Mouse (Mus musculus) liver, embryonic 12.5 days (tissue): Measurements from ENCODE around the gene Foxi3. TPM values are rescaled to one million over a fixed set of nuclear protein-coding genes. Genes with fewer than 3 reads are reported as not detected.

Experiments used
- ATAC-seq: fragments of 200-750 bp; cut with Nextera tagmentation; 2 replicates; pipeline ENCODE4 v1.8.0; 2017; ENCODE audit warnings: moderate number of reproducible peaks, mild to moderate bottlenecking, moderate library complexity
- H3K27ac ChIP-seq: fragments of 300-500 bp; sonication (generic); 2 replicates; pipeline ENCODE4 v1.5.1; 2016; ENCODE audit warnings: mild to moderate bottlenecking
- H3K27me3 ChIP-seq: fragments of 300-500 bp; sonication (generic); replicated peaks from 2 replicates; pipeline ENCODE4 v1.6.1; 2016; ENCODE audit warnings: mild to moderate bottlenecking, moderate library complexity
- H3K36me3 ChIP-seq: fragments of 300-500 bp; sonication (generic); 2 replicates; pipeline ENCODE4 v1.6.1; 2016; ENCODE audit warnings: mild to moderate bottlenecking, moderate library complexity
- H3K4me1 ChIP-seq: fragments of 300-500 bp; sonication (generic); 2 replicates; pipeline ENCODE4 v1.6.1; 2016
- H3K4me2 ChIP-seq: fragments of 300-500 bp; sonication (generic); 2 replicates; pipeline ENCODE4 v1.6.1; 2016; ENCODE audit warnings: mild to moderate bottlenecking, moderate library complexity
- H3K4me3 ChIP-seq: fragments of 300-500 bp; sonication (generic); 2 replicates; pipeline ENCODE4 v1.5.1; 2016; ENCODE audit warnings: mild to moderate bottlenecking, moderate library complexity
- H3K9ac ChIP-seq: fragments of 300-500 bp; sonication (generic); 2 replicates; pipeline ENCODE4 v1.6.1; 2016; ENCODE audit warnings: mild to moderate bottlenecking, moderate library complexity
- H3K9me3 ChIP-seq: fragments of 300-500 bp; sonication (generic); replicated peaks from 2 replicates; pipeline ENCODE4 v1.6.1; 2016; ENCODE audit warnings: mild to moderate bottlenecking, moderate library complexity
- WGBS: fragments of 180-500 bp; shearing (Covaris S2); methylation state at CpG from one replicate; pipeline ENCODE4 v1.1.7; 2016; ENCODE audit not compliant: insufficient replicate concordance; 5-methylcytosine and 5-hydroxymethylcytosine counted together
- polyA plus RNA-seq: library from polyadenylated mRNA; unstranded; fragments of >200 nt; fragmentation: Nextera tagmentation; extraction: Ambion mirVana; gene quantifications from 2 replicates; pipeline ENCODE4 v1.2.1, GENCODE M21; 2016

Foxi3 gene
- polyA plus RNA-seq, 1 experiment from 2014 or later, result not detected

- 75% methylated on average over 2 of the region's 2 CpGs for WGBS
- no peaks in the 10 kb centered on the region for H3K36me3 ChIP-seq
- H3K4me3 ChIP-seq, result no peak overlapping the region
- H3K4me2 ChIP-seq, result no peak overlapping the region
- H3K27me3 ChIP-seq, result no peaks in the 10 kb centered on the region
- no peak for ATAC-seq
- no peak overlapping the region for H3K27ac ChIP-seq
- no peaks in the 10 kb centered on the region for H3K9me3 ChIP-seq
- H3K4me1 ChIP-seq, result no peaks in the 10 kb centered on the region
- H3K9ac ChIP-seq, result no peak overlapping the region
Measured at GRCm38 (mm10) chr6:71002656-71003055, 46.3 kb downstream of the Foxi3 start.

GRCm38 (mm10) chr6:71004161-71004560 is 47.8 kb downstream of the Foxi3 start:
- H3K27ac ChIP-seq, result no peak overlapping the region
- H3K9me3 ChIP-seq, result no peaks in the 10 kb centered on the region
- 65% methylated on average over 2 of the region's 2 CpGs for WGBS
- H3K9ac ChIP-seq, result no peak overlapping the region
- no peak overlapping the region for H3K4me3 ChIP-seq
- no peak overlapping the region for H3K4me2 ChIP-seq
- ATAC-seq, result no peak
- no peaks in the 10 kb centered on the region for H3K36me3 ChIP-seq
- H3K27me3 ChIP-seq, result no peaks in the 10 kb centered on the region
- H3K4me1 ChIP-seq, result no peaks in the 10 kb centered on the region

Other genes with a start within 250 kb of the Foxi3 start
- 4.5 and 5.1 TPM in 2 replicates for gene Rpia, start 164.3 kb upstream of the Foxi3 start, polyA plus RNA-seq
- 5.2 and 6.2 TPM in 2 replicates for gene Eif2ak3, start 112.0 kb upstream of the Foxi3 start, polyA plus RNA-seq
- gene Tex37, start 37.6 kb upstream of the Foxi3 start, polyA plus RNA-seq, result not detected in 2 replicates
- gene Thnsl2, start 187.9 kb downstream of the Foxi3 start, polyA plus RNA-seq, result 6.4 TPM in 2 replicates
- gene Fabp1, start 243.3 kb downstream of the Foxi3 start, polyA plus RNA-seq, result 109 and 117 TPM in 2 replicates